Mouse (Mus musculus) heart, adult 2 months (tissue): ENCODE results near the gene Selenof.

Experiments
- CTCF ChIP-seq: fragments of 200-600 bp; IDR thresholded peaks from 2 replicates; pipeline ENCODE4 v1.8.1; 2022; ENCODE audit warnings: antibody characterized with exemption, mild to moderate bottlenecking, moderate library complexity
- POLR2A ChIP-seq: fragments of 200-500 bp; IDR thresholded peaks from 2 replicates; pipeline ENCODE4 v1.6.1; 2011; ENCODE audit warnings: mild to moderate bottlenecking, low read depth, low read length, control low read depth; ENCODE audit not compliant: insufficient read depth

GRCm38 (mm10) chr3:144537078-144537855, 32.8 kb upstream of the Selenof start:
- TF ChIP-seq CTCF (no peak), POLR2A (no peak)
